Mouse (Mus musculus): ENCODE data around the gene BC049762. TPM values are rescaled to one million over a fixed set of nuclear protein-coding genes. Genes with fewer than 3 reads are reported as not detected.

BC049762 gene
- polyA plus RNA-seq, 1 experiment from 2014 or later: 0.17 TPM

DNA sequence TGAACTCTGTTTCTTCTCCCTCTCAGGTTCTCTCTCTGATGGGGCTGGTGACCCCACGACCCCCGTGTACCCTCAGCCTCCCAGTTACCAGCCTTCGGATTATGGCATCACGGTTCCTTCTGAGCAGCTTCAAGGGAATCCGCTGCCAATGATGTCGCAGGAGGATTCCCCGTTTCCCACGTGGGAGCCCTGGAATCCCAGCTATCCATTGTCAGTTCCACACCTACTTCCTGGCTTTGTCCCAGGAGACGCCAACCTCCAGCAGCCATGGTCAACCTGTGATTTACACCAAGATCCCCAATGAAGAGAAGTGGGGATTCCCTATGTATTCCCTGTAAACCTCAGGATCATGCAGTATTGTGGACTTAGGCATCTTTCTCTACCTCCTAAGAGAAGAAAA, 28.2 kb downstream of the BC049762 start:
- Histone ChIP-seq H3K9ac (ENCODE audit: low read length) (no peak overlapping the region), H3K4me1 (replicated peaks; ENCODE audit: control insufficient read depth, insufficient read depth) (no peaks in the 10 kb centered on the region), H3K27me3 (ENCODE audit: control insufficient read depth, insufficient read depth, low read length) (no peaks in the 10 kb centered on the region), H3K4me2 (replicated peaks; ENCODE audit: low read depth) (no peak overlapping the region), H3K4me3 (ENCODE audit: low read depth, low read length) (no peak overlapping the region), H3K36me3 (ENCODE audit: control insufficient read depth, insufficient read depth, low read length) (no peaks in the 10 kb centered on the region), H3K27ac (replicated peaks) (no peak overlapping the region), H3K9me3 (ENCODE audit: control insufficient read depth, low read length) (no peaks in the 10 kb centered on the region)
- ATAC-seq (ENCODE audit: low FRiP score, low TSS enrichment): no peak
- 83% methylated on average over 9 of the region's 9 CpGs for WGBS
- TF ChIP-seq EP300 (optimal IDR thresholded peaks at IDR 0.05): no peak
- TF ChIP-seq CTCF (IDR thresholded peaks at IDR 0.05; ENCODE audit: low read depth): no peak
- DNase-seq (ENCODE audit: low spot score): no peak

GRCm38 (mm10) chr11:51227104-51227503, 35.7 kb downstream of the BC049762 start:
- Histone ChIP-seq H3K4me3 (ENCODE audit: low read depth, low read length) (no peak overlapping the region), H3K27me3 (ENCODE audit: control insufficient read depth, insufficient read depth, low read length) (no peaks in the 10 kb centered on the region), H3K27ac (replicated peaks) (no peak overlapping the region), H3K9ac (ENCODE audit: low read length) (no peak overlapping the region), H3K4me1 (replicated peaks; ENCODE audit: control insufficient read depth, insufficient read depth) (no peaks in the 10 kb centered on the region), H3K4me2 (replicated peaks; ENCODE audit: low read depth) (no peak overlapping the region), H3K36me3 (ENCODE audit: control insufficient read depth, insufficient read depth, low read length) (no peaks in the 10 kb centered on the region), H3K9me3 (ENCODE audit: control insufficient read depth, low read length) (no peaks in the 10 kb centered on the region)
- ATAC-seq (ENCODE audit: low FRiP score, low TSS enrichment) (no peak), DNase-seq (ENCODE audit: low spot score) (no peak)
- WGBS: 83% methylated on average over 4 of the region's 4 CpGs
- TF ChIP-seq EP300 (optimal IDR thresholded peaks at IDR 0.05) (no peak), CTCF (IDR thresholded peaks at IDR 0.05; ENCODE audit: low read depth) (no peak)

DNA sequence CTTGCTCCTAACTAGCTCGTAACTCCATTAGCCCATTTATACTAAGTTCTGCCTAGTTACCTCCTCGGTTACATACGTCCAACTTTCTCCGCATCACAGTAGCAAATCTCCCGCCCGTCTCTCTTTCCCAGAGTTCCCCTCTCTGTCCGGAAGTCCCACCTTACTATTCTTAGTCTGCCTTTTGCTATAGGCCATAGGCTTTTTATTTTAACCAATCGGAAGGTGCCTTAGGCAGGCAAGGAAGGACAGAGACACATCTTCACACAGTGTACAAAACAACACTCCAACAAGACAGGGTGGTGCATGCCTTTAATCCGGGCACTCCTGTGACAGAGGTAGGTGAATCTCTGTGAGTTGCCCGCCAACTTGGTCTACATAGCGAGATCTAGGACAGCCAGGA, 42.5 kb downstream of the BC049762 start, which contains the start of gene Gm12569:
Gene Gm12569, plus strand, starts transcription at position 166 of the 400 bp plus-strand sequence.
- H3K27ac ChIP-seq (replicated peaks): no peak within 1 kb of the TSS
- 93% methylated on average over 11 of the region's 11 CpGs for whole genome bisulfite sequencing

DNA sequence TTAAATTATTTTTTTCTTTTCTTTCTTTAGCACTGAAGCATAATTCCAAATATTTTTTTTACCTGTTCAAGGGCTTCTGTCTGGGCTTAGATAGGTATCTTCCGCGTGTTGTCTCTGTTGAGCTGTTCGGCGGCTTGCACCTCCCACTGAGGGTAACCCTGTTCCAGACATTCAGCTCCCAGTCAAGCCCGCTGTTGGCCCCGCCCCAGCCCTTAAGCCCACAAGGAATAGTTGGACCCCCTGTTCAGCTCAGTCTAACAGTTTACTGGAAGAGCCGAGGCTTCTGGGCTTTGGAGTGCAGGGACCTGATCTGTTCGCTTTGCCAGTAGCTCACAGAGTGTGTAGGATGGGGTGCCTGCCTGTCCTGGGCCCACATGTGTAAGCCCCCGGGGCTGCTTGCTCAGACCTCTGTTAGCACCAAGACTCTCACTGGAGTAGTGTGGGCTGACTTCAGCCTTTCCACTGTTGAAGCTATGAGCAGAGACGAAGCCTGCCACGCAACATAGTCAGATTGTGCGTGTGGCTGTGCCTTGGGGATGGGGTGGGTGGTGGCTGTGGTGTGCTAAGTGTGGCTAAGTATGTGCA, 43.4 kb downstream of the BC049762 start:
- 83% methylated on average over 12 of the region's 12 CpGs for WGBS
- DNase-seq (ENCODE audit: low spot score) (no peak), ATAC-seq (ENCODE audit: low FRiP score, low TSS enrichment) (no peak)

More for the DNA sequence above, 42.5 kb downstream of the BC049762 start, which contains the start of gene Gm12569:
- no peak within 1 kb of the TSS for H3K4me2 ChIP-seq (replicated peaks; ENCODE audit: low read depth)
- no peaks in the 10 kb centered on the region for H3K27me3 ChIP-seq (ENCODE audit: control insufficient read depth, insufficient read depth, low read length)
- DNase-seq (ENCODE audit: low spot score) (no peak), ATAC-seq (ENCODE audit: low FRiP score, low TSS enrichment) (no peak)
- TF ChIP-seq EP300 (optimal IDR thresholded peaks at IDR 0.05) (no peak), CTCF (IDR thresholded peaks at IDR 0.05; ENCODE audit: low read depth) (no peak)
- no peak within 1 kb of the TSS for H3K9ac ChIP-seq (ENCODE audit: low read length)
- H3K4me1 ChIP-seq (replicated peaks; ENCODE audit: control insufficient read depth, insufficient read depth): no peaks in the 10 kb centered on the region
- no peaks in the 10 kb centered on the region for H3K9me3 ChIP-seq (ENCODE audit: control insufficient read depth, low read length)
- no peak within 1 kb of the TSS for H3K4me3 ChIP-seq (ENCODE audit: low read depth, low read length)
- no peaks in the 10 kb centered on the region for H3K36me3 ChIP-seq (ENCODE audit: control insufficient read depth, insufficient read depth, low read length)

GRCm38 (mm10) chr11:51214021-51214420, 48.8 kb downstream of the BC049762 start:
- H3K4me2 ChIP-seq (replicated peaks; ENCODE audit: low read depth): no peak overlapping the region
- H3K36me3 ChIP-seq (ENCODE audit: control insufficient read depth, insufficient read depth, low read length): no peaks in the 10 kb centered on the region
- no peak overlapping the region for H3K9ac ChIP-seq (ENCODE audit: low read length)
- ATAC-seq (ENCODE audit: low FRiP score, low TSS enrichment) (no peak), DNase-seq (ENCODE audit: low spot score) (peak; percentile 10)
- H3K27me3 ChIP-seq (ENCODE audit: control insufficient read depth, insufficient read depth, low read length): no peaks in the 10 kb centered on the region
- 89% methylated on average over 7 of the region's 7 CpGs for WGBS
- no peaks in the 10 kb centered on the region for H3K4me1 ChIP-seq (replicated peaks; ENCODE audit: control insufficient read depth, insufficient read depth)
- H3K9me3 ChIP-seq (ENCODE audit: control insufficient read depth, low read length): no peaks in the 10 kb centered on the region
- no peak overlapping the region for H3K4me3 ChIP-seq (ENCODE audit: low read depth, low read length)
- no peak overlapping the region for H3K27ac ChIP-seq (replicated peaks)
- no peak for TF ChIP-seq EP300 (optimal IDR thresholded peaks at IDR 0.05)
- TF ChIP-seq CTCF (IDR thresholded peaks at IDR 0.05; ENCODE audit: low read depth): peak; percentile 19; the same call in 1 of the 2 replicates

More for the DNA sequence above, 43.4 kb downstream of the BC049762 start:
- Histone ChIP-seq H3K27ac (replicated peaks) (no peak overlapping the region), H3K27me3 (ENCODE audit: control insufficient read depth, insufficient read depth, low read length) (no peaks in the 10 kb centered on the region), H3K9ac (ENCODE audit: low read length) (no peak overlapping the region), H3K4me1 (replicated peaks; ENCODE audit: control insufficient read depth, insufficient read depth) (no peaks in the 10 kb centered on the region), H3K36me3 (ENCODE audit: control insufficient read depth, insufficient read depth, low read length) (no peaks in the 10 kb centered on the region), H3K4me3 (ENCODE audit: low read depth, low read length) (no peak overlapping the region), H3K9me3 (ENCODE audit: control insufficient read depth, low read length) (no peaks in the 10 kb centered on the region), H3K4me2 (replicated peaks; ENCODE audit: low read depth) (no peak overlapping the region)
- TF ChIP-seq CTCF (IDR thresholded peaks at IDR 0.05; ENCODE audit: low read depth) (no peak), EP300 (optimal IDR thresholded peaks at IDR 0.05) (no peak)

GRCm38 (mm10) chr11:51211426-51211825, 51.4 kb downstream of the BC049762 start:
- Histone ChIP-seq H3K4me2 (replicated peaks; ENCODE audit: low read depth) (no peak overlapping the region), H3K27me3 (ENCODE audit: control insufficient read depth, insufficient read depth, low read length) (no peaks in the 10 kb centered on the region), H3K9ac (ENCODE audit: low read length) (no peak overlapping the region), H3K9me3 (ENCODE audit: control insufficient read depth, low read length) (no peaks in the 10 kb centered on the region), H3K36me3 (ENCODE audit: control insufficient read depth, insufficient read depth, low read length) (no peaks in the 10 kb centered on the region), H3K4me3 (ENCODE audit: low read depth, low read length) (no peak overlapping the region), H3K4me1 (replicated peaks; ENCODE audit: control insufficient read depth, insufficient read depth) (no peaks in the 10 kb centered on the region), H3K27ac (replicated peaks) (no peak overlapping the region)
- peak; percentile 4 for DNase-seq (ENCODE audit: low spot score)
- TF ChIP-seq EP300 (optimal IDR thresholded peaks at IDR 0.05) (no peak), CTCF (IDR thresholded peaks at IDR 0.05; ENCODE audit: low read depth) (no peak)
- ATAC-seq (ENCODE audit: low FRiP score, low TSS enrichment): no peak
- 85% methylated on average over 5 of the region's 5 CpGs for WGBS

Measured in stomach, postnatal 0 days (tissue).